Mouse (Mus musculus) embryonic facial prominence, embryonic 10.5 days (tissue): Measurements from ENCODE around the gene Ctdsp1. TPM values are rescaled to one million over a fixed set of nuclear protein-coding genes. Genes with fewer than 3 reads are reported as not detected.
A peak's percentile ranks its signal among the peaks of the same experiment; 100 is the strongest.

Experiments used
- DNase-seq: peaks from one replicate; pipeline ENCODE4 v3.0.0-alpha.2; 2017; ENCODE audit warnings: low spot score
- H3K27ac ChIP-seq: fragments of 300-500 bp; sonication (generic); replicated peaks from 2 replicates; pipeline ENCODE4 v1.5.1; 2016; ENCODE audit warnings: mild to moderate bottlenecking
- H3K27me3 ChIP-seq: fragments of 300-500 bp; sonication (generic); replicated peaks from 2 replicates; pipeline ENCODE4 v1.6.1; 2016; ENCODE audit warnings: low read depth, mild to moderate bottlenecking; ENCODE audit not compliant: poor library complexity, severe bottlenecking
- H3K36me3 ChIP-seq: fragments of 300-500 bp; sonication (generic); replicated peaks from 2 replicates; pipeline ENCODE4 v1.6.1; 2016; ENCODE audit warnings: mild to moderate bottlenecking, moderate library complexity
- H3K4me1 ChIP-seq: fragments of 300-500 bp; sonication (generic); 2 replicates; pipeline ENCODE4 v1.6.1; 2016
- H3K4me3 ChIP-seq: fragments of 300-500 bp; sonication (generic); 2 replicates; pipeline ENCODE4 v1.5.1; 2016; ENCODE audit warnings: mild to moderate bottlenecking, moderate library complexity
- H3K9me3 ChIP-seq: fragments of 300-500 bp; sonication (generic); 2 replicates; pipeline ENCODE4 v1.6.1; 2016; ENCODE audit warnings: mild to moderate bottlenecking
- WGBS: fragments of 180-500 bp; shearing (Covaris S2); methylation state at CpG from one replicate; pipeline ENCODE4 v1.1.7; 2016; 5-methylcytosine and 5-hydroxymethylcytosine counted together
- polyA plus RNA-seq: library from polyadenylated mRNA; unstranded; fragments of >200 nt; fragmentation: Nextera tagmentation; extraction: Ambion mirVana; gene quantifications from 2 replicates; pipeline ENCODE4 v1.2.1, GENCODE M21; 2016

Gene Ctdsp1
- polyA plus RNA-seq = 42.2 and 49.0 TPM in 2 replicates

GRCm38 (mm10) chr1:74390924-74391748 lies at the start of gene Ctdsp1:
TSS of gene Ctdsp1 (plus strand) at chr1:74391509.
- Histone ChIP-seq H3K36me3 (peaks cover 30% of the 10 kb centered on the region), H3K27ac (peak within 1 kb of the TSS; percentile 99), H3K4me1 (peaks cover 63% of the 10 kb centered on the region), H3K4me3 (peak within 1 kb of the TSS; percentile 78), H3K27me3 (peaks cover 16% of the 10 kb centered on the region), H3K9me3 (no peaks in the 10 kb centered on the region)
- WGBS = 2% methylated on average over 50 of the region's 51 CpGs
- DNase-seq = peak; percentile 97

GRCm38 (mm10) chr1:74341898-74342297 lies 49.4 kb upstream of the Ctdsp1 start:
- no peaks in the 10 kb centered on the region for H3K9me3 ChIP-seq
- no peak overlapping the region for H3K4me3 ChIP-seq
- no peaks in the 10 kb centered on the region for H3K27me3 ChIP-seq
- peaks cover 18% of the 10 kb centered on the region; the same call in 1 of the 2 replicates for H3K36me3 ChIP-seq
- no peak for DNase-seq
- 91% methylated on average over 7 of the region's 7 CpGs for WGBS
- H3K27ac ChIP-seq = no peak overlapping the region
- peaks cover 22% of the 10 kb centered on the region for H3K4me1 ChIP-seq

GRCm38 (mm10) chr1:74342308-74342707 lies 49.0 kb upstream of the Ctdsp1 start:
- Histone ChIP-seq H3K27ac (no peak overlapping the region), H3K36me3 (peaks cover 21% of the 10 kb centered on the region; the same call in 1 of the 2 replicates), H3K4me1 (peaks cover 18% of the 10 kb centered on the region), H3K27me3 (no peaks in the 10 kb centered on the region), H3K4me3 (no peak overlapping the region), H3K9me3 (no peaks in the 10 kb centered on the region)
- no peak for DNase-seq
- WGBS = 89% methylated on average over 1 of the region's 1 CpGs

GRCm38 (mm10) chr1:74343161-74343560 lies 48.1 kb upstream of the Ctdsp1 start:
- H3K36me3 ChIP-seq = peaks cover 27% of the 10 kb centered on the region
- WGBS = 80% methylated on average over 5 of the region's 5 CpGs

GRCm38 (mm10) chr1:74344163-74344916 lies 47.0 kb upstream of the Ctdsp1 start:
- no peak overlapping the region for H3K4me3 ChIP-seq
- H3K36me3 ChIP-seq = peaks cover 39% of the 10 kb centered on the region
- DNase-seq = no peak
- no peak overlapping the region for H3K27ac ChIP-seq
- H3K9me3 ChIP-seq = no peaks in the 10 kb centered on the region
- peaks cover 11% of the 10 kb centered on the region for H3K4me1 ChIP-seq
- H3K27me3 ChIP-seq = no peaks in the 10 kb centered on the region
- WGBS = 82% methylated on average over 11 of the region's 11 CpGs

More at GRCm38 (mm10) chr1:74343161-74343560, 48.1 kb upstream of the Ctdsp1 start:
- Histone ChIP-seq H3K27me3 (no peaks in the 10 kb centered on the region), H3K9me3 (no peaks in the 10 kb centered on the region), H3K27ac (peak overlapping the region; percentile 44; the same call in 1 of the 2 replicates), H3K4me1 (peaks cover 17% of the 10 kb centered on the region), H3K4me3 (no peak overlapping the region)
- no peak for DNase-seq

- Histone ChIP-seq H3K4me3 (no peak overlapping the region), H3K4me1 (0 out of 2 replicates have a peak, but pooled peaks cover 3% of the 10 kb centered on the region), H3K36me3 (peaks cover 61% of the 10 kb centered on the region), H3K9me3 (no peaks in the 10 kb centered on the region), H3K27ac (no peak overlapping the region), H3K27me3 (no peaks in the 10 kb centered on the region)
- DNase-seq = no peak
- 91% methylated on average over 13 of the region's 13 CpGs for WGBS
Observed at GRCm38 (mm10) chr1:74351185-74351769, 40.0 kb upstream of the Ctdsp1 start.

GRCm38 (mm10) chr1:74352532-74353096 lies 38.7 kb upstream of the Ctdsp1 start:
- Histone ChIP-seq H3K27ac (no peak overlapping the region), H3K4me3 (no peak overlapping the region), H3K9me3 (no peaks in the 10 kb centered on the region), H3K4me1 (0 out of 2 replicates have a peak, but pooled peaks cover under 1% of the 10 kb centered on the region), H3K36me3 (peaks cover 55% of the 10 kb centered on the region), H3K27me3 (no peaks in the 10 kb centered on the region)
- no peak for DNase-seq
- WGBS = 70% methylated on average over 5 of the region's 5 CpGs

GRCm38 (mm10) chr1:74353453-74354229 lies 37.7 kb upstream of the Ctdsp1 start:
- Histone ChIP-seq H3K36me3 (peaks cover 47% of the 10 kb centered on the region), H3K4me1 (no peaks in the 10 kb centered on the region), H3K4me3 (no peak overlapping the region), H3K27me3 (no peaks in the 10 kb centered on the region), H3K27ac (no peak overlapping the region), H3K9me3 (no peaks in the 10 kb centered on the region)
- DNase-seq = no peak
- WGBS = 91% methylated on average over 9 of the region's 9 CpGs

- Histone ChIP-seq H3K4me3 (no peak overlapping the region), H3K27me3 (0 out of 2 replicates have a peak, but pooled peaks cover under 1% of the 10 kb centered on the region), H3K36me3 (peaks cover 11% of the 10 kb centered on the region), H3K4me1 (peaks cover 8% of the 10 kb centered on the region), H3K9me3 (no peaks in the 10 kb centered on the region), H3K27ac (no peak overlapping the region)
- DNase-seq = no peak
Observed at GRCm38 (mm10) chr1:74357531-74357930, 33.8 kb upstream of the Ctdsp1 start.

- H3K4me3 ChIP-seq = no peak overlapping the region
- peaks cover 14% of the 10 kb centered on the region for H3K4me1 ChIP-seq
- no peaks in the 10 kb centered on the region for H3K36me3 ChIP-seq
Observed at GRCm38 (mm10) chr1:74359952-74360517, 31.3 kb upstream of the Ctdsp1 start.

GRCm38 (mm10) chr1:74361812-74362211 lies 29.5 kb upstream of the Ctdsp1 start, which contains the start of gene Catip:
TSS of gene Catip (plus strand) at chr1:74362108.
- no peaks in the 10 kb centered on the region for H3K36me3 ChIP-seq
- DNase-seq = peak; percentile 66
- 1% methylated on average over 2 of the region's 2 CpGs for WGBS
- no peak within 1 kb of the TSS for H3K27ac ChIP-seq
- no peak within 1 kb of the TSS for H3K4me3 ChIP-seq
- H3K9me3 ChIP-seq = no peaks in the 10 kb centered on the region
- H3K27me3 ChIP-seq = peaks cover 10% of the 10 kb centered on the region; the same call in 1 of the 2 replicates
- H3K4me1 ChIP-seq = peaks cover 14% of the 10 kb centered on the region

More at GRCm38 (mm10) chr1:74359952-74360517, 31.3 kb upstream of the Ctdsp1 start:
- Histone ChIP-seq H3K27ac (no peak overlapping the region), H3K9me3 (no peaks in the 10 kb centered on the region), H3K27me3 (peaks cover 6% of the 10 kb centered on the region; the same call in 1 of the 2 replicates)
- DNase-seq = no peak
- WGBS = 87% methylated on average over 5 of the region's 5 CpGs
